Mouse (Mus musculus): ENCODE measurements around the gene Dock11. TPM values are rescaled to one million over a fixed set of nuclear protein-coding genes. Genes with fewer than 3 reads are reported as not detected.
A peak's percentile ranks its signal among the peaks of the same experiment; 100 is the strongest.

The Dock11 gene
- polyA plus RNA-seq, 1 experiment from 2014 or later: 6.1 TPM

GRCm38 (mm10) chrX:36050312-36050711, 161.7 kb downstream of the Dock11 start:
- ATAC-seq: 0 out of 2 replicates have a peak, but pooled peaks have one; percentile 40
- no peak overlapping the region for H3K4me2 ChIP-seq (ENCODE audit: low read depth, low read length)
- H3K4me3 ChIP-seq (ENCODE audit: low read length): no peak overlapping the region

GRCm38 (mm10) chrX:36073997-36074396, 185.4 kb downstream of the Dock11 start:
- H3K4me1 ChIP-seq (ENCODE audit: control insufficient read depth, insufficient read depth, low read length): no peaks in the 10 kb centered on the region
- H3K27me3 ChIP-seq (replicated peaks; ENCODE audit: control insufficient read depth, insufficient read depth, low read length): no peaks in the 10 kb centered on the region
- H3K9ac ChIP-seq (ENCODE audit: low read depth, low read length): no peak overlapping the region
- no peak overlapping the region for H3K27ac ChIP-seq (ENCODE audit: low read length)
- no peaks in the 10 kb centered on the region for H3K36me3 ChIP-seq (ENCODE audit: control insufficient read depth, insufficient read depth, low read length)
- H3K4me3 ChIP-seq (ENCODE audit: low read length): no peak overlapping the region
- no peaks in the 10 kb centered on the region for H3K9me3 ChIP-seq (ENCODE audit: control insufficient read depth, low read length)
- ATAC-seq: no peak
- WGBS: 78% methylated on average over 2 of the region's 2 CpGs
- no peak overlapping the region for H3K4me2 ChIP-seq (ENCODE audit: low read depth, low read length)

More at GRCm38 (mm10) chrX:36050312-36050711, 161.7 kb downstream of the Dock11 start:
- Histone ChIP-seq H3K36me3 (ENCODE audit: control insufficient read depth, insufficient read depth, low read length) (no peaks in the 10 kb centered on the region), H3K9ac (ENCODE audit: low read depth, low read length) (no peak overlapping the region), H3K9me3 (ENCODE audit: control insufficient read depth, low read length) (no peaks in the 10 kb centered on the region), H3K4me1 (ENCODE audit: control insufficient read depth, insufficient read depth, low read length) (no peaks in the 10 kb centered on the region), H3K27me3 (replicated peaks; ENCODE audit: control insufficient read depth, insufficient read depth, low read length) (no peaks in the 10 kb centered on the region), H3K27ac (ENCODE audit: low read length) (no peak overlapping the region)

- Histone ChIP-seq H3K9me3 (ENCODE audit: control insufficient read depth, low read length) (no peaks in the 10 kb centered on the region), H3K4me2 (ENCODE audit: low read depth, low read length) (no peak overlapping the region), H3K4me3 (ENCODE audit: low read length) (no peak overlapping the region), H3K9ac (ENCODE audit: low read depth, low read length) (no peak overlapping the region), H3K4me1 (ENCODE audit: control insufficient read depth, insufficient read depth, low read length) (no peaks in the 10 kb centered on the region), H3K27me3 (replicated peaks; ENCODE audit: control insufficient read depth, insufficient read depth, low read length) (no peaks in the 10 kb centered on the region), H3K27ac (ENCODE audit: low read length) (no peak overlapping the region), H3K36me3 (ENCODE audit: control insufficient read depth, insufficient read depth, low read length) (no peaks in the 10 kb centered on the region)
- peak; percentile 46 for ATAC-seq
- WGBS: 53% methylated on average over 4 of the region's 4 CpGs
Observed at GRCm38 (mm10) chrX:36077164-36077563, 188.5 kb downstream of the Dock11 start.

- no peak for ATAC-seq
- WGBS: 80% methylated on average over 1 of the region's 1 CpGs
- Histone ChIP-seq H3K4me1 (ENCODE audit: control insufficient read depth, insufficient read depth, low read length) (no peaks in the 10 kb centered on the region), H3K27ac (ENCODE audit: low read length) (no peak overlapping the region), H3K4me2 (ENCODE audit: low read depth, low read length) (no peak overlapping the region), H3K9me3 (ENCODE audit: control insufficient read depth, low read length) (no peaks in the 10 kb centered on the region), H3K9ac (ENCODE audit: low read depth, low read length) (no peak overlapping the region), H3K36me3 (ENCODE audit: control insufficient read depth, insufficient read depth, low read length) (no peaks in the 10 kb centered on the region), H3K27me3 (replicated peaks; ENCODE audit: control insufficient read depth, insufficient read depth, low read length) (no peaks in the 10 kb centered on the region), H3K4me3 (ENCODE audit: low read length) (no peak overlapping the region)
Observed at GRCm38 (mm10) chrX:36082917-36083316, 194.3 kb downstream of the Dock11 start.

- H3K27ac ChIP-seq (ENCODE audit: low read length): no peak overlapping the region
- H3K9me3 ChIP-seq (ENCODE audit: control insufficient read depth, low read length): no peaks in the 10 kb centered on the region
- no peaks in the 10 kb centered on the region for H3K4me1 ChIP-seq (ENCODE audit: control insufficient read depth, insufficient read depth, low read length)
- no peak overlapping the region for H3K4me3 ChIP-seq (ENCODE audit: low read length)
- H3K4me2 ChIP-seq (ENCODE audit: low read depth, low read length): no peak overlapping the region
- no peaks in the 10 kb centered on the region for H3K36me3 ChIP-seq (ENCODE audit: control insufficient read depth, insufficient read depth, low read length)
- H3K9ac ChIP-seq (ENCODE audit: low read depth, low read length): no peak overlapping the region
- no peak for ATAC-seq
- 86% methylated on average over 6 of the region's 6 CpGs for WGBS
- no peaks in the 10 kb centered on the region for H3K27me3 ChIP-seq (replicated peaks; ENCODE audit: control insufficient read depth, insufficient read depth, low read length)
Observed at GRCm38 (mm10) chrX:36088464-36089256, 200.0 kb downstream of the Dock11 start.

GRCm38 (mm10) chrX:36100883-36101282, 212.3 kb downstream of the Dock11 start:
- Histone ChIP-seq H3K4me3 (ENCODE audit: low read length) (no peak overlapping the region), H3K27ac (ENCODE audit: low read length) (no peak overlapping the region), H3K4me2 (ENCODE audit: low read depth, low read length) (no peak overlapping the region), H3K4me1 (ENCODE audit: control insufficient read depth, insufficient read depth, low read length) (no peaks in the 10 kb centered on the region), H3K9ac (ENCODE audit: low read depth, low read length) (no peak overlapping the region), H3K27me3 (replicated peaks; ENCODE audit: control insufficient read depth, insufficient read depth, low read length) (no peaks in the 10 kb centered on the region), H3K36me3 (ENCODE audit: control insufficient read depth, insufficient read depth, low read length) (no peaks in the 10 kb centered on the region), H3K9me3 (ENCODE audit: control insufficient read depth, low read length) (no peaks in the 10 kb centered on the region)
- WGBS: 95% methylated on average over 1 of the region's 1 CpGs
- ATAC-seq: no peak

GRCm38 (mm10) chrX:36101318-36101717, 212.7 kb downstream of the Dock11 start:
- H3K27me3 ChIP-seq (replicated peaks; ENCODE audit: control insufficient read depth, insufficient read depth, low read length): no peaks in the 10 kb centered on the region
- H3K9ac ChIP-seq (ENCODE audit: low read depth, low read length): no peak overlapping the region
- ATAC-seq: no peak
- no peaks in the 10 kb centered on the region for H3K36me3 ChIP-seq (ENCODE audit: control insufficient read depth, insufficient read depth, low read length)
- no peak overlapping the region for H3K4me3 ChIP-seq (ENCODE audit: low read length)
- H3K4me1 ChIP-seq (ENCODE audit: control insufficient read depth, insufficient read depth, low read length): no peaks in the 10 kb centered on the region
- no peak overlapping the region for H3K27ac ChIP-seq (ENCODE audit: low read length)
- H3K4me2 ChIP-seq (ENCODE audit: low read depth, low read length): no peak overlapping the region
- WGBS: 65% methylated on average over 3 of the region's 3 CpGs
- H3K9me3 ChIP-seq (ENCODE audit: control insufficient read depth, low read length): no peaks in the 10 kb centered on the region

GRCm38 (mm10) chrX:36108601-36109000, 220.0 kb downstream of the Dock11 start:
- Histone ChIP-seq H3K4me1 (ENCODE audit: control insufficient read depth, insufficient read depth, low read length) (no peaks in the 10 kb centered on the region), H3K4me3 (ENCODE audit: low read length) (no peak overlapping the region), H3K36me3 (ENCODE audit: control insufficient read depth, insufficient read depth, low read length) (no peaks in the 10 kb centered on the region), H3K27me3 (replicated peaks; ENCODE audit: control insufficient read depth, insufficient read depth, low read length) (no peaks in the 10 kb centered on the region), H3K4me2 (ENCODE audit: low read depth, low read length) (no peak overlapping the region), H3K27ac (ENCODE audit: low read length) (no peak overlapping the region), H3K9ac (ENCODE audit: low read depth, low read length) (no peak overlapping the region), H3K9me3 (ENCODE audit: control insufficient read depth, low read length) (no peaks in the 10 kb centered on the region)
- ATAC-seq: no peak
- 46% methylated on average over 3 of the region's 3 CpGs for WGBS

- WGBS: 10% methylated on average over 35 of the region's 51 CpGs
Observed at GRCm38 (mm10) chrX:36111622-36112421, 223.2 kb downstream of the Dock11 start, which contains the start of gene Il13ra1. Gene Il13ra1, plus strand, starts transcription at chrX:36112110.

More at GRCm38 (mm10) chrX:36111622-36112421, 223.2 kb downstream of the Dock11 start, which contains the start of gene Il13ra1:
- peak; percentile 91 for ATAC-seq
- H3K4me2 ChIP-seq (ENCODE audit: low read depth, low read length): peak within 1 kb of the TSS; percentile 65
- H3K9ac ChIP-seq (ENCODE audit: low read depth, low read length): peak within 1 kb of the TSS; percentile 73
- no peak within 1 kb of the TSS for H3K27ac ChIP-seq (ENCODE audit: low read length)
- no peaks in the 10 kb centered on the region for H3K36me3 ChIP-seq (ENCODE audit: control insufficient read depth, insufficient read depth, low read length)
- no peaks in the 10 kb centered on the region for H3K9me3 ChIP-seq (ENCODE audit: control insufficient read depth, low read length)
- peak within 1 kb of the TSS; percentile 61 for H3K4me3 ChIP-seq (ENCODE audit: low read length)
- no peaks in the 10 kb centered on the region for H3K27me3 ChIP-seq (replicated peaks; ENCODE audit: control insufficient read depth, insufficient read depth, low read length)
- no peaks in the 10 kb centered on the region for H3K4me1 ChIP-seq (ENCODE audit: control insufficient read depth, insufficient read depth, low read length)

All from intestine, embryonic 16.5 days (tissue).